Mouse (Mus musculus) liver, adult 2 months (tissue): Measurements from ENCODE around the gene Uso1. TPM values are rescaled to one million over a fixed set of nuclear protein-coding genes. Genes with fewer than 3 reads are reported as not detected.
A peak's percentile ranks its signal among the peaks of the same experiment; 100 is the strongest.

ENCODE experiments used
- DNase-seq: peaks from one replicate; pipeline ENCODE4 v3.0.0-alpha.2; 2011; ENCODE audit warnings: low read depth, low spot score; ENCODE audit errors: extremely low read depth
- H3K27ac ChIP-seq: fragments of 200-500 bp; replicated peaks from 2 replicates; pipeline ENCODE4 v1.5.1; 2012; ENCODE audit warnings: low read depth, mild to moderate bottlenecking, control low read depth, inconsistent platforms, low read length; ENCODE audit not compliant: insufficient read depth
- H3K27me3 ChIP-seq: fragments of 200-500 bp; 2 replicates; pipeline ENCODE4 v1.6.1; 2012; ENCODE audit warnings: mild to moderate bottlenecking, moderate library complexity, low read length, inconsistent platforms; ENCODE audit not compliant: control insufficient read depth, insufficient read depth
- H3K36me3 ChIP-seq: fragments of 200-500 bp; 2 replicates; pipeline ENCODE4 v1.6.1; 2012; ENCODE audit warnings: low read length, inconsistent platforms; ENCODE audit not compliant: control insufficient read depth, insufficient read depth
- H3K4me1 ChIP-seq: fragments of 200-500 bp; 2 replicates; pipeline ENCODE4 v1.6.1; 2011; ENCODE audit warnings: low read length; ENCODE audit not compliant: control insufficient read depth, insufficient read depth
- H3K4me3 ChIP-seq: fragments of 200-500 bp; 2 replicates; pipeline ENCODE4 v1.5.1; 2011; ENCODE audit warnings: low read depth, mild to moderate bottlenecking, control low read depth, low read length, moderate library complexity; ENCODE audit not compliant: insufficient read depth
- H3K79me2 ChIP-seq: fragments of 200-500 bp; 2 replicates; pipeline ENCODE4 v1.6.1; 2012; ENCODE audit warnings: inconsistent platforms, mild to moderate bottlenecking, low read length, moderate library complexity; ENCODE audit not compliant: control insufficient read depth, insufficient read depth
- H3K9ac ChIP-seq: fragments of 200-500 bp; 2 replicates; pipeline ENCODE4 v1.6.1; 2012; ENCODE audit warnings: low read depth, mild to moderate bottlenecking, control low read depth, inconsistent platforms, low read length
- CTCF ChIP-seq: fragments of 200-500 bp; IDR thresholded peaks from 2 replicates; pipeline ENCODE4 v1.5.1; 2011; ENCODE audit warnings: low read depth, low read length, control low read depth
- POLR2A ChIP-seq: fragments of 200-500 bp; IDR thresholded peaks from 2 replicates; pipeline ENCODE4 v1.6.1; 2011; ENCODE audit warnings: low read length, control low read depth; ENCODE audit not compliant: insufficient read depth; ENCODE audit errors: extremely low read depth
- WGBS: fragments of 180-500 bp; shearing (Covaris S2); methylation state at CpG from one replicate; pipeline ENCODE4 v1.1.7; 2018; 5-methylcytosine and 5-hydroxymethylcytosine counted together
- polyA plus RNA-seq: library from polyadenylated mRNA; depleted of rRNA; stranded (reverse); fragments of >200 nt; gene quantifications from 2 replicates; pipeline ENCODE4 v1.2.3, GENCODE M21; 2012
- total RNA-seq: library from RNA; depleted of rRNA; stranded (reverse); fragments of >200 nt; gene quantifications from 2 replicates; pipeline ENCODE4 v1.2.3, GENCODE M21; 2014

The Uso1 gene
- total and polyA plus RNA-seq, 2 experiments = 22.2 to 44.7 TPM

DNA sequence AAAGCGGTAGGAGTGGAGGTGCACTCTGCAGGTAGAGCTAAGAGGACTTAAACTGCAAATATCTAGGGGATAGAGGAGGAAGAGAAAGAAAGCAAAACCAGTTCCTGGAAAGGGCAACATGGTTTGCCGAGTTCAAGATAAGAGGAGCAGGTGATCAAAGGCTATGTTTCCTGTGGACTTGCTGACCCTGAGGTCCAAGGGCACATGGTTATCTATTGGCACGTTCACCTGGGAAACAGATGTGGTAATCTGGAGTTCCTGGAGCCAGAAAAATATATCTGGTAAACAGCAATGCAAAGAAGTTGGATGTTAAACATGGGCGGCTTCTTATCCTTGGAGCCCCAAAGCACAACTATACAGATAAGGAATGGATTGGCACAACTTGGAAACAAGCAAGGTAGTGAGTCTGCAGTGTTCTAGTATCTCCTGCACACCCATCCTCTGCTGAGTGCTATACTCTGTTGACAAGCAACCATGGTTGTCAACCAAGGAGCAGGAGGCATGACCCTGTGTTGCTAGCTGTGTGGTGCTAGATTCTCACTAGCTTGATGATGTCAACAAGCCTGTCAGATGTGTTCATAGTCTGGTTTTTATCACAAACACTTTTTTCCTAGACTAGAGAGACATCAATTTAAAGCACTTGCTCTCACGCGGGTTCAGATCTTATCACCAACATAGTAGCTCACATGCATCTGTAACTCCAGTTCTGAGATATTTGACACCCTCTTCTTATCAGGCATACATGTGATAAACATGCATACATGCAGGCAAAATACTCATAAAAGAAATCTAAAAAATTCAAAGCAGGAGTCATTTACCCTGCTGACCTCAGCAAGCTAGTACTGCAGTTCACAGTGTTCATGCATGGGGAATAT, 66.7 kb downstream of the Uso1 start:
- Histone ChIP-seq H3K9ac (no peak overlapping the region), H3K36me3 (peaks cover 28% of the 10 kb centered on the region), H3K4me1 (peaks cover 27% of the 10 kb centered on the region), H3K79me2 (no peaks in the 10 kb centered on the region), H3K4me3 (no peak overlapping the region), H3K27ac (peak overlapping the region; percentile 97), H3K27me3 (no peaks in the 10 kb centered on the region)
- peak; percentile 97 for DNase-seq
- TF ChIP-seq CTCF (no peak), POLR2A (no peak)
- WGBS = 26% methylated on average over 6 of the region's 6 CpGs

DNA sequence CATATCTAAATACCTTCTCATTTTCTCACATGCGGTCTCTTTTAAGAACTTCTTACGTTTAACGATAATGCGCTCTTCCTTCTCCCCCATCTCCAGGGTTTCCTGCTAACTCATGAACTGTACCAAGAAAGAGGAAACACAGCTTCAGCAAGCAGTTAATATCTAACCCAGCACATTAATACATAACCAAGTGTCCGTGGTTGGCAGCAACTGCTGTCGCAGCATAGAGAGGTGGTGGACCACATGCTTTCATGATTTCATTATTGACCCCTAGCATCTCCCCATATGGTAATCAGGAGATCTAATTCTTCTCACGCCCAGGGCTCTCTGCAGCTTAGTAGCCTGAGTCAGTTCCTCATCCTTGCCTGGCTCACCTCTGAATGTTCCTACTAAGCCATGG, 67.4 kb downstream of the Uso1 start:
- Histone ChIP-seq H3K4me3 (no peak overlapping the region), H3K9ac (no peak overlapping the region), H3K79me2 (no peaks in the 10 kb centered on the region), H3K36me3 (peaks cover 20% of the 10 kb centered on the region), H3K27ac (peak overlapping the region; percentile 83), H3K27me3 (no peaks in the 10 kb centered on the region), H3K4me1 (peaks cover 27% of the 10 kb centered on the region)
- TF ChIP-seq POLR2A (no peak), CTCF (no peak)
- DNase-seq = peak; percentile 81
- 23% methylated on average over 7 of the region's 7 CpGs for WGBS

DNA sequence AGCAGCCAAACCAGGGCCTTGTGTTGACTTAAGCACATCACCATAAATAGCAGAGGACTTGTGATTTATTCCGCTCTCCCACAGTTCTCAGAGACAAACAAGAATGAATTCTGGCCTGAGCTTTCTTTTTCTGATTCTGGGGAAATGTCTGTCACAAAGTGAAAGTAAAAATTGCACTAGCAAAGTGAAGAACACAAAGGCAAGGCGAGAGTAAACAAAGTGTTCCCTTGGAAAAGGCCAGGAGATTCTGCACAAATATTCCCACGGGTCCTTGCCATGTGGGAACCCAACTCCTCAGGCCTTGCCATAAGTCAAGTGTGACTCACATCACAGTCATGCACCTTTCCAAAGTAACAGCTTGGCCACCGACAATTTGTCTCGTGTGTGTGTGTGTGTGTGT, 68.0 kb downstream of the Uso1 start:
- DNase-seq = peak; percentile 55
- H3K27me3 ChIP-seq = no peaks in the 10 kb centered on the region
- peaks cover 27% of the 10 kb centered on the region for H3K4me1 ChIP-seq
- H3K4me3 ChIP-seq = no peak overlapping the region
- WGBS = 47% methylated on average over 5 of the region's 5 CpGs
- TF ChIP-seq CTCF (no peak), POLR2A (no peak)
- H3K79me2 ChIP-seq = no peaks in the 10 kb centered on the region
- peak overlapping the region; percentile 83 for H3K27ac ChIP-seq
- H3K9ac ChIP-seq = no peak overlapping the region
- peaks cover 18% of the 10 kb centered on the region for H3K36me3 ChIP-seq

DNA sequence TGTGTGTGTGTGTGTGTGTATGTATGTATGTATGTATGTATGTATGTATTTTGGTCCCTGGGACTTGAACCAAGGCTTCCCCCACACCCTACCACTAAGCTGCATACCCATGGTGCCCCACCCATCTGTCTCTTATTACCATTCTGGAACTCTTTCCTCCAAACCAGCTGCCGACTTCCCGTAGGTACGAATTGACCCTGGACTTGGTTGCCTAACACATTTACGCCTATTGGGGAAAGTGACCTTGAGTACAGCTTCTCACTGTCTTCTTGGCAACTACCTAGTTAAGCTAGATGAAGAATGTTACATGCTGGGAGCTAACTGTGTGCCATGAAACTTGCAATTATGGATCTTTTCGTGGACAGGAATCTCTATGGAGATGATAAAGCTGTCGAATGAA, 68.4 kb downstream of the Uso1 start:
- TF ChIP-seq POLR2A = no peak
- 41% methylated on average over 6 of the region's 6 CpGs for WGBS
- no peaks in the 10 kb centered on the region for H3K79me2 ChIP-seq
- no peak overlapping the region for H3K4me3 ChIP-seq
- no peak overlapping the region for H3K9ac ChIP-seq
- peaks cover 27% of the 10 kb centered on the region for H3K4me1 ChIP-seq
- H3K27ac ChIP-seq = peak overlapping the region; percentile 83
- DNase-seq = peak; percentile 57
- peaks cover 14% of the 10 kb centered on the region for H3K36me3 ChIP-seq
- no peaks in the 10 kb centered on the region for H3K27me3 ChIP-seq

DNA sequence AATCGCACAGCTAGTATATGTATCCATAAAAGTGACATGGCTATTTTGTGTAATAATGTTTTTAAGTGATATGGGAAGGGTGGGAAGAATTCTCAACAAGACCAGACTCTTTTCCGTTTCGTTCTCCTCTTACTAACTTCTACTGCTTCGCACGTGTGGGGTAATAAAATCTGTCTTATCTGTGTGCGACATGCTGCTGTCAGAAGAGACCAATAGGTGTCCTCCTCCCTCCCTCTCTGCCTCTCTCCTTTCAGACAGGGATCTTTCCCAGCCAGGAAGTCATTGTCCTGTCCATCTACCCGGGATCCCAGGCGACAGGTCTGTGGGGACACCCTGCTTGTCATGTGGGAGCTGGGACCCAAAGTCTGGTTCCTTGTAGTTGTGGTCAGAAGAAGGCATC, 72.5 kb downstream of the Uso1 start:
- Histone ChIP-seq H3K9ac (no peak overlapping the region), H3K27me3 (no peaks in the 10 kb centered on the region), H3K4me3 (no peak overlapping the region), H3K36me3 (no peaks in the 10 kb centered on the region), H3K27ac (no peak overlapping the region), H3K79me2 (no peaks in the 10 kb centered on the region), H3K4me1 (peaks cover 9% of the 10 kb centered on the region; the same call in 1 of the 2 replicates)
- WGBS = 87% methylated on average over 8 of the region's 8 CpGs
- TF ChIP-seq CTCF (no peak), POLR2A (no peak)
- DNase-seq = no peak

DNA sequence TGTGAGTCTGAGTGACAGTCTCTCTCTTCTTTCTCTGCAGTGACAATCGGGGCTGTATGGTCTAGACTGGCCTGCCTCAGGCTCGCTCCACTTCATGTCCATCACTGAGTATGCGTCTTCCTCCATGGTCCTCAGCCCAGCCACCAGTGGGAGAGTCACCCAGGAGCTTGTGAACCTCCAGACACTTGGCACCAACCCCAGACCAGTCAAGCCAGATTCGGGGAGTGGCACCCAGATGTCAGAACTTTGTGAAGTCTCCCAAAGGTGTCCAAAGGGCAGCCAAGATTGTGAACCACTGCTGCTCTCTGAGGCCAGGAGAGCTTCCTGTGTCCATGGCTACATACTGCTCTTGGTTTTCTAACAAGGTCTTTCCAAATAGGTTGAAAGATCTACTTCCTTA, 74.5 kb downstream of the Uso1 start:
- no peak overlapping the region for H3K27ac ChIP-seq
- no peaks in the 10 kb centered on the region for H3K79me2 ChIP-seq
- 77% methylated on average over 4 of the region's 4 CpGs for WGBS

More for the DNA sequence above, 74.5 kb downstream of the Uso1 start:
- Histone ChIP-seq H3K36me3 (no peaks in the 10 kb centered on the region), H3K4me1 (no peaks in the 10 kb centered on the region), H3K27me3 (no peaks in the 10 kb centered on the region), H3K9ac (no peak overlapping the region), H3K4me3 (no peak overlapping the region)
- DNase-seq = peak; percentile 22
- TF ChIP-seq POLR2A (no peak), CTCF (no peak)
